Mouse (Mus musculus) right cerebral cortex, postnatal 25 days (tissue): ENCODE measurements at regions not wholly inside any gene's neighbourhood (a gene's known extent, or its start where the extent isn't known, plus 50 kb on each side); places are given as distances from the start of the nearest gene placed in this dataset.
A peak's percentile ranks its signal among the peaks of the same experiment; 100 is the strongest.

Experiments used
- DNase-seq: peaks from one replicate; pipeline ENCODE4 v3.0.0; 2022

- DNase-seq: no peak
These were observed 418.0 kb upstream of the 9430069I07Rik start for GRCm38 (mm10) chr15:34775714-34776113.

GRCm38 (mm10) chr15:34751746-34752145, 394.1 kb upstream of the 9430069I07Rik start:
- no peak for DNase-seq

GRCm38 (mm10) chr15:34751021-34751420, 393.3 kb upstream of the 9430069I07Rik start:
- DNase-seq: no peak

GRCm38 (mm10) chr15:34747111-34747510, 389.4 kb upstream of the 9430069I07Rik start:
- DNase-seq: peak; percentile 23

- peak; percentile 33 for DNase-seq
These were observed 385.6 kb upstream of the 9430069I07Rik start for GRCm38 (mm10) chr15:34743130-34743782.

- no peak for DNase-seq
These were observed 383.8 kb upstream of the 9430069I07Rik start for GRCm38 (mm10) chr15:34741488-34741887.
